Mouse (Mus musculus) kidney, postnatal 4 days (tissue): ENCODE results near the gene Gnptab.
A peak's percentile ranks its signal among the peaks of the same experiment; 100 is the strongest.
"Not testable (repeated sequence)": the region's sequence is repeated elsewhere in the genome, so short reads cannot be mapped to it uniquely, and the experiment has no call there.

ENCODE experiments used
- DNase-seq, 2 experiments: peaks; one replicate each; pipeline ENCODE4 v3.0.0; 2021; ENCODE audit warnings: mixed read lengths in 2 of 2

Gene Gnptab

DNA sequence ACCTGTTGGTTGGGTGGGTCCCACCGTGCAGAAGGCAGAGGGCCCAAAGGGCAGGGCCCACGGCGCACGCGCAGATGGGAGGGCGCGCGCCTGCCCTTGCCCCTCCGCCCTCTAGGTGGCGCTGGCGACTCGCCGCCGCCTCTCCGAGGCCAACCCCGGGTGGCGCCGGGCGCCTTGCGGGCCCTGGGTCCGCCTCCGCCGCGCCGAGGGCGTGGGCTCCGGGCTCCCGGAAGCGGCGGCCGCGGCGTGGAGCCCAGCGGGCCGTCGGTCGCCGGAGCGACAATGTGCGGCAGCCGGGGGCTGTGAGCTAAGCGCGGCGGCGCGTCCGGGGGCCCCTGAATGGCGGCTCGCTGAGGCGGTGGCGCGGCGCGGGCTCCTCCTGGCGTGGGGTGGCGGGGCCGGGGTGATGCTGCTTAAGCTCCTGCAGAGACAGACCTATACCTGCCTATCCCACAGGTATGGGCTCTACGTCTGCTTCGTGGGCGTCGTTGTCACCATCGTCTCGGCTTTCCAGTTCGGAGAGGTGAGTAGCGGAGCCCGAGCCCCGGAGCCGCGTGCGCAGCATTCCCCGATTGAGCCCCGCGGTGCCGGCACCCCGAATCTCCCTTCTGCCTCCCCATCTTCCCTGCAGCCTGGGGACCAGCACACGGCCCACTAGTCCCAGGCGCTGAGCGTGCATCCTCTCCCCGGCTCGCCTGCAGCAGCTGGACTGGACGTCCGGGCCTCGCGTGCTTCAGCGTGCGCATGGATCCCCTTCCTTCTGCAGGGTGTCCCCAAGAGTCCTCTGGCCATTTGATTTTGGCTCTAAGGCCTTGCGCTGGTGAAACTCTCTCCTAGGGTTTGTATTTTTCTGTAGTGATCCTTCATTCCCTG, at the start of gene Gnptab, which contains the start of gene Dram1:
Gene Gnptab, plus strand, starts transcription at position 120 of the 873 bp plus-strand sequence.
Gene Dram1, minus strand, starts transcription at position 68 of the 873 bp plus-strand sequence.
- DNase-seq: peak; percentile 86 to 89

- DNase-seq: peak in 1 of 2 experiments; percentile 13
Measured at GRCm38 (mm10) chr10:88330695-88331094, 48.2 kb upstream of the Gnptab start.

GRCm38 (mm10) chr10:88340660-88341059, 38.3 kb upstream of the Gnptab start:
- no peak for DNase-seq

- no peak for DNase-seq
Measured at GRCm38 (mm10) chr10:88341368-88341767, 37.6 kb upstream of the Gnptab start.

- DNase-seq: no peak
Measured at GRCm38 (mm10) chr10:88345899-88346401, 33.0 kb upstream of the Gnptab start.

GRCm38 (mm10) chr10:88346454-88347245, 32.3 kb upstream of the Gnptab start:
- DNase-seq: no peak

GRCm38 (mm10) chr10:88349800-88350199, 29.1 kb upstream of the Gnptab start:
- no peak for DNase-seq

DNA sequence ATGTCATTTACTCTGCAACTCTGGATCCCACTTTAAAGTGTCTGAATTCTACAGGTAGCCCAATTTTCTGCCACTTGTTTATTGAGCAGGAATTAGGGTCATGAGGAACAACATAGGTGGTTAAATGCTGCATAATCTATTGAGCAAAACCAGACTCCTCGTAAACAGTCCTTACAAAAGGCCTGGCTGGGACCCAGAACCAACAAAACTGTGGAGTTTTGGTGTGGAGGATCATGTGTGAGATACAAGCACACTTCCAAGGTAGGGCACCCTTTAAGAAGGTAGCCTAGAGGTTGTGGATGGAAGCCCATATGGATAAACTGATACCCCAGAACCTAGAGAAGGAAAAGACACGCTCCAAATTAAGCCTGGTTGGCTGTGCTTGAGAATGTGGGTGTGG, 28.2 kb upstream of the Gnptab start:
- DNase-seq: no peak

GRCm38 (mm10) chr10:88351411-88352103, 27.4 kb upstream of the Gnptab start:
- no peak for DNase-seq

DNA sequence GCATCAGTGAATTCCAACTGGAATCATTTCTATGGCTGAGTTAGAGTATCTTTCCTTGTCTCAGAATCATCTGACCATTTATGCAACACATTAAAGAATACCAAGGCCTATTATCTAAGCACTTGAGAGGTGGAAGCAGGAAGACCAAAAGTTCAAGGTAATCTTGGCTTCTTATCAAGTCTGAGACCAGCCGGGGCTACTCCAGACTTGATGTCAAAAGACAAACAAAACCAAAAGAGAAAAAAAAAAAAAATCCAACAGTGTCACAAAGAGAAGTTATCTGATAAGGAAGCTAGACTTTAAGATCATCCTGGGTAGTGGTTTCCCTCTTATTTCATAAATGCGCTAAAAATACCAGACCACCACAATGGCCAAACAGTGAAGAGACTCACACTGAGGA, 26.4 kb upstream of the Gnptab start:
- no peak for DNase-seq

DNA sequence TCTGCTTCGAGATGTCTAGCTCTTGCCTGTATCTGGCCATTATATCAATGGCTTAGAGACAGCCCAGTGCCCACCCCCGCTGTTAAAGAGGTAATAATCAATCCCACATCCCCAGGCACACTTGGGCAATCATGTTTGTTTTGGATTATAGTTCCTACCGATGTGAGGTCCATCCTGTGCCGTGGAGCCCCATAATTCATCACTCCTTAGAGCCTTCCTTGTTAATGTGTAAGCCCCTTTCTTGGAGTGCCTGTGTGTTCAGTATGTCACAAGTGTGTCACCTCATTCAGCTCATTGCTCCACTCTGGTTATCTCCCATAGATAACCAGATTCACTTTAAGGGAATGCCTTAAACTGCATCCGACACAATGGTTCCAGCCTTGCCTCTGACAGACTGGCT, 24.3 kb upstream of the Gnptab start:
- no peak for DNase-seq

DNA sequence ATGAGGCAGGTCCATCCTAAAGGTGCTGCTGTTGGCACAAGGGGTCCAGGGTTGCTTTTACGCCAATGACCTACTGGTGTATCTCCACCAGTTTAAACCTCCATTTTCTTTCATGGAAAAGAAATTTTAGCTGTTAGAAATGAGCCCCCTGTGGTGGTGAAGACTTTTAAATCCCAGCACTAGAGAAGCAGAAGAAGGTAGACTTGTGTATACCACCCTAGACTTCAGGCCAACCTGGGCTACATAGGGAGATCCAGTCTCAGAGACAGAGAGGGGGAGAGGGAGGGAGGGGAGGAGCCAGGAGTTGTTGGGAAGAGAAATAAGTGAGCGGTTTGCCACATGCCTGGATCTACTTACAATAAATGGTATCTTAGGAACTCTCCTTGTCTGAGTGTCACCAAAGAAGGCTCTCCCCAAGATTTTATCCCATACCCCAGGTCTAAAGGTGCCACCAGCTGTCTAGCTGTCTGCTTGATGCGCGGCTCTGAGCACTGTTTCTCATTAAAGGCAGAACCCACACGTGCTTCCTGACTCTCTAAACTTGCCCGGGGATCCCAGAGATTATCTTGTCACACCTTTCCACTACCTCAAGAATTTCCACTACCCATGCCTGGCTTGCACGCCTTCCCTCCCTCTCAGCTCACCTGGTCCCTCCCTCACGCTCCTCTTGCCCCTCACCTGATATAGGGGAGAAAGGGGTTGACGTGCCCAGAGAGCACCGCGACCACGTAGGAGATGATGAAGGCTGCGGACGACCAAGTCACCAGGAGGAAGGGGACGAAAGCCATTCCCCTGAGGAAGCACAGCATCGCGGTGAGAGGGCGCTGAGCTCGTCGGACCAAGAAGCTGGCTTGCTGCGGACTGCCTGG, 22.6 kb upstream of the Gnptab start:
- DNase-seq: no peak

DNA sequence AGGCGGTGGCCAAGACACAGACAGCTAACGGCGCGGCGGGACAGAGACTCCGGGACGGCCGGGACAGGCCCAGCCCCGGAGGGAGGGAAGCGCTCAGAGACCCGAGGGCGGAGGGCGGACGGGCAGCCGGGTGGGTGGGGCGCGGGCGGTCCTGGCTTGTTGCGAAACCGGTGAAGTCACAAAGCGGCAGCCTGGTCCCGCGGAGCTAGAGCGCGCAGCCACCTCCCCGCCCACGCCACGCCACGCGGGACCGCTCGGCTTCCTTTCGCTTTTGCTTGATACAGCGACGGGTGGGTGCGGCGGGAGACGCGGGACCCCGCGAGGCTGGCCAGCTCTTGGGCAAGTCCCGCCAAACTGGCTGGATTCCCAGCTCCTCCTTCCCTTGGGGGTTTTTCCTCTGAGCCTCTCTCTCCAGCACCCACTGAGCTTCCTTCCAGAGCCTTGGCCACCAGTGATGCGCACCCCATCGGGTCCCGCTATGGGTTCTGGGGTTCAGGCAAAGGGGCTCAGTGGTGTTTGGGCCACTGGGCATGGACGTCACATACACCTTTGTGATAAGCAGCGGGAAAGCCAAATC, 21.9 kb upstream of the Gnptab start:
- peak; percentile 75 to 84 for DNase-seq

DNA sequence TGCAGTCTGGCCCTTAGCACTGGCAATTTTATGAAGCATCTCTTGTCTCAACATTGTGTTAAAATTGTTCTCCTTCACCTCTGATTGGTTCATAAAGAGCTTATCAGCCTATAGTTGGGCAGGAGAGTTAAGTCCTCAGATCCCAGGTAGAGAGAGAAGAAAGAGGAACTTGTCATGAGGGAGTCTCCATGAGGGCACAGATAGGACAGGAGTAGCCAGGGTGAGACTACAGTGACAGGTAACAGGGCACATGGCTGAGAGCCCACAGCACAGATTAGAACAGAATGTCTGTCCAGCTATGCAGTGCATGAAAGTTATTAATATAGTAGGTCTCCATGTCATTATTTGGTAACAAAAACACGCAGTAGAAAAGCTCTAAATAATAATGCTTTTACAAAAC, 16.7 kb upstream of the Gnptab start:
- DNase-seq: no peak

GRCm38 (mm10) chr10:88364221-88364620, 14.7 kb upstream of the Gnptab start:
- DNase-seq: no peak

GRCm38 (mm10) chr10:88369233-88369632, 9.7 kb upstream of the Gnptab start:
- DNase-seq: no peak

DNA sequence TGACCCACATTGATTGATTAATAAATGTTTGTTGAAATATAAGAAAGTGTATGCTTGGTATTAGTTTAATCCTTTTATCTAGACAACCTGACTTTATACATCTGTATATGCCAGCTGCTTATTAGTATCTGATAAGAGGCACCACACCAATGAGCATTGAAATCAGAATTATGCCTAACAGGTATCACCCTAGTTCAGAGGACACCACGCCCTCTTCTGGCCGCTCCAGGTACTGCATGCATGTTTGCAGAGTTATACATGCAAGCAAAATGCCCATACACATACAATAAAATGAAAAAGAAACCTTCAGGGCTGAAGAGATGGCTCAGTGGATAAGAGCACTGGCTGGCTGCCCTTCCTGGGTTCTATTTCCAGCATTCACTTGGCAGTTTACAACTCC, 7.1 kb upstream of the Gnptab start:
- peak in 1 of 2 experiments; percentile 50 for DNase-seq

DNA sequence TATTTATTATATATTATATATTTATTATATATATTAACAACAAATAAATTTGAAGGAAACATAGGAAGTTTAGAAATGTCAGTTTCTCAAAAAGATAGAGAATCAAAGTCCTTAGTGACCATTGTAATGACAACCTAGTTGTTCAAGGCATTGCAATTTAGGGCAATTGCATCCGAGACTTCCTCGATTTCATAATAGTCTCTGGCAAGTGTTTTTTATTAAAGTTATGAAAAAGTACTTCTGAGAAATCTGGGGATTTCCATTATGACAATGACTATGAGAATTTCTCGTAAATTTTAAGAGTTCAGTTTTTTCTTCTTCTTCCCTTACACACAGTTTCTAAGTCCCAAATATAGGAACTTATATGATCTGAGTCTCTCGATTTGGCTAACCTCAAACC, 6.5 kb upstream of the Gnptab start:
- no peak for DNase-seq

- DNase-seq: not testable (repeated sequence)
Measured at GRCm38 (mm10) chr10:88372945-88373344, 6.0 kb upstream of the Gnptab start.

- no peak for DNase-seq
Measured at GRCm38 (mm10) chr10:88374984-88375383, 3.9 kb upstream of the Gnptab start.

- DNase-seq: peak; percentile 89 to 90
Measured at GRCm38 (mm10) chr10:88376770-88377169, 2.2 kb upstream of the Gnptab start.
